Mouse (Mus musculus) kidney, postnatal 36 days (tissue): ENCODE measurements around the gene Ehhadh.

Experiments used
- DNase-seq, 2 experiments: peaks; one replicate each; pipeline ENCODE4 v3.0.0; 2021 to 2022; ENCODE audit warnings: mixed read lengths in 2 of 2

Gene Ehhadh

DNA sequence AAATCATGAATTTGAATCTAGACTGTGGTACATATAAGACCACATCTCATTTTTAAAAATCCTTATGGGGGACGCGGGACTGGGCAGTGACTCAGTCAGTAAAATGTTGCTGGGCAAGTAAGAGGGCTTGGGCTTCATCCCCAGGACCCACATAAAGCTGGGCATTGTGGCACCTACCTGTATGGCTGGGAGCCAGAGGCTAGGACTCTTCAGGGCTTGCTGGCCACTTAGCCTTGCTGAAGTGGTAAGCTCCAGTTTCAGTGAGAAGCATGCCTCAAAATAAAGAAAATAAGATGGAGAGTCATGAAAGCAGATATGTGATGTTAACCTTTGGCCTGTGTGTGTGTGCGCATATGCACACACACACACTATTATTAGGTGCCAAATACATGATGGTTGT lies 60.2 kb downstream of the Ehhadh start:
- DNase-seq: no peak

DNA sequence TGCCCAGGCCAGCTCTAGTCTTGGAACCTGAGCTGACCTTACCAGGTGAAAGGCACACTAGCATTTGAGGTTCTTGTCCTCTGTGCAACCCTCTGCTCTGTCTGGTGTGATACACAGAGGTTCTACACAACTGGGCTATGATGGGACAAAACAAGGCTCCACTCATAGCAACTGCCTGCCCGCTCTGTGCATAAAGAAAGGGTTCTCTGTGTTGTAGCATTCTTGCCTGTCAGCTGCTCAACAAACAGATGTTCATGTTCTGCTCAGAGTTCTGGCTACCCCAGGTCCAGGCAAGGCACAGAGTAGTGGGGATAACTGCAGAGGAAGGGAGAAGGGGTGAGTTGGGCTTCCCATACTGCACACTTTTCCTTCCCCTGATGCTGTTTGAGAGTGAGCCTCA lies 63.3 kb downstream of the Ehhadh start:
- no peak for DNase-seq

DNA sequence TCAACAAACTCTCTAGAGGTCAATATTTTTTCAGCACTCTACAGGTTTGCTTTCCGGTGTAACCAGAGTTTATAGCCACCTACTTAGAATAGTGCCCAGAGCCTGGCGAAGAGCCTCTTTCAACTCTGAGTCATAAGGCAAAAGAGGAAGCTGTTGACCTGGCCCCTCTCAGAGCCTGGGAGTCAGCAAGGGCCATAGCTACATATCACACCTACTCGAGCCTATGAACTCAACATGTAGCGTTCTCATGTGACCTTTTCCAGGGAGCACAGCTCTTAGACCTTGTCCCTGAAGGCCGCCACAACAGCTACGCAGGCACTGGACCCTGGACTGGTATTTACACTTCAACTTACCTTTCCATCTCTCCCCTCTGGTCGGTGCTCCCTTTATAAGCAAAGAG lies 67.8 kb downstream of the Ehhadh start:
- DNase-seq: no peak

DNA sequence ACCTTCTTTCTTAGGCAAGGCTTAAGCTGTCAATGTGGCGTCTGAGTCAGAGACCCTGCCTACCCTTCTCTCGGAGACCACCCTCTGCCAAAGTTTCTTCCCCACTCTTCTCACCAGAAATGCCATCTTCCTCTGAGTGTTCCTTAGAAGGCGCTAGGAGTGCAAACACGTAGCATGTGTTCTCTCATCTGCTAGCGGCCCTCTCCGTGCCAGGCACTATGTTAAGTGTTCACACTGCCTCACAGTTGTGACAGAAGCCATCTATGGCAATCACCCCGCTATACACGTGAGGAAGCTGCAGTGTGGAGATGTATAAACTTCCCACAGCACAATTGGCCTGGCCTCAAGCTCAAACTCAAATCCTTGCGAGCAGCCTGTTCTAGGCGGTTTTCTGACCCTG lies 73.1 kb downstream of the Ehhadh start:
- no peak for DNase-seq
